Mouse (Mus musculus) heart, adult 2 months (tissue): Measurements from ENCODE around the gene Tor2a.

Experiments used
- CTCF ChIP-seq: fragments of 200-600 bp; IDR thresholded peaks from 2 replicates; pipeline ENCODE4 v1.8.1; 2022; ENCODE audit warnings: antibody characterized with exemption, mild to moderate bottlenecking, moderate library complexity
- EP300 ChIP-seq: fragments of 200-500 bp; IDR thresholded peaks from 2 replicates; pipeline ENCODE4 v1.6.1; 2011; ENCODE audit warnings: low read depth, low read length, control low read depth; ENCODE audit not compliant: insufficient read depth
- POLR2A ChIP-seq: fragments of 200-500 bp; IDR thresholded peaks from 2 replicates; pipeline ENCODE4 v1.6.1; 2011; ENCODE audit warnings: mild to moderate bottlenecking, low read depth, low read length, control low read depth; ENCODE audit not compliant: insufficient read depth

GRCm38 (mm10) chr2:32732695-32733094, 24.3 kb upstream of the Tor2a start:
- TF ChIP-seq POLR2A (peak; percentile 52), CTCF (no peak), EP300 (peak; percentile 51; the same call in 1 of the 2 replicates)
